Mouse (Mus musculus): ENCODE measurements around the gene Npepl1. TPM values are rescaled to one million over a fixed set of nuclear protein-coding genes. Genes with fewer than 3 reads are reported as not detected.

Gene Npepl1
- polyA plus RNA-seq, 1 experiment from 2014 or later, result 14.1 TPM

- Histone ChIP-seq H3K27ac (replicated peaks) (no peak overlapping the region), H3K4me3 (replicated peaks) (no peak overlapping the region), H3K4me1 (peaks cover 13% of the 10 kb centered on the region; the same call in 1 of the 2 replicates), H3K9ac (replicated peaks) (no peak overlapping the region), H3K9me3 (replicated peaks) (no peaks in the 10 kb centered on the region), H3K36me3 (no peaks in the 10 kb centered on the region), H3K4me2 (no peak overlapping the region), H3K27me3 (replicated peaks) (0 out of 2 replicates have a peak, but pooled peaks cover 3% of the 10 kb centered on the region)
- ATAC-seq (ENCODE audit: low FRiP score), result no peak
- 86% methylated on average over 18 of the region's 18 CpGs for WGBS
These were observed 2.8 kb downstream of the Npepl1 start for GRCm38 (mm10) chr2:174112931-174113330.

- peaks cover under 1% of the 10 kb centered on the region; the same call in 1 of the 2 replicates for H3K36me3 ChIP-seq
- no peak overlapping the region for H3K4me3 ChIP-seq (replicated peaks)
- no peak for ATAC-seq (ENCODE audit: low FRiP score)
- H3K4me1 ChIP-seq, result peaks cover 13% of the 10 kb centered on the region; the same call in 1 of the 2 replicates
- no peak overlapping the region for H3K9ac ChIP-seq (replicated peaks)
- H3K27me3 ChIP-seq (replicated peaks), result no peaks in the 10 kb centered on the region
- 88% methylated on average over 12 of the region's 12 CpGs for WGBS
- no peaks in the 10 kb centered on the region for H3K9me3 ChIP-seq (replicated peaks)
- H3K4me2 ChIP-seq, result no peak overlapping the region
- H3K27ac ChIP-seq (replicated peaks), result no peak overlapping the region
These were observed 4.2 kb downstream of the Npepl1 start for GRCm38 (mm10) chr2:174114148-174114864.

GRCm38 (mm10) chr2:174116929-174117328 is 6.8 kb downstream of the Npepl1 start:
- no peak overlapping the region for H3K27ac ChIP-seq (replicated peaks)
- no peaks in the 10 kb centered on the region for H3K27me3 ChIP-seq (replicated peaks)
- 45% methylated on average over 16 of the region's 16 CpGs for whole genome bisulfite sequencing
- H3K36me3 ChIP-seq, result peaks cover 12% of the 10 kb centered on the region; the same call in 1 of the 2 replicates
- ATAC-seq (ENCODE audit: low FRiP score), result peak; percentile 12; the same call in 1 of the 2 replicates
- H3K9me3 ChIP-seq (replicated peaks), result no peaks in the 10 kb centered on the region
- no peak overlapping the region for H3K4me2 ChIP-seq
- no peaks in the 10 kb centered on the region for H3K4me1 ChIP-seq
- no peak overlapping the region for H3K9ac ChIP-seq (replicated peaks)
- H3K4me3 ChIP-seq (replicated peaks), result no peak overlapping the region

DNA sequence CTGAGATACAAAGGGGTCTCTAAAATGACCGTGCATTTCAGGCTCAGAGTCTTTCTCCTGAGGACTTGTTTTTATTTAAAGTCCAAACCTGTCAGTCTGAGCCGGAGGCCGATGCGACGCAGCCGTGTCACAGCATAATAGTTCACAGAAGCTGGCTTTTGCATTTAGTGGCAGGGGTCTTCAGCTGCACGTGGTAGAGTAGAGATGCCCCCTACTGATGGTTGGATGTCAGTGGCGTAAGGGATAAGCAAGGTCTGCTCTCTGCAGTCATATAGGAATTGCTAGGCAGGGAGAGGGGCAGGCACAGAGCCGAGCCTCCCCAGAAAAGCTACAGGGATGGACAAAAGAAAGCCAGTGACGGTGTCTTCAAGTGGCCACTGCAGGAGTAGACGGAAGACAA is 8.0 kb downstream of the Npepl1 start:
- Histone ChIP-seq H3K9ac (replicated peaks) (no peak overlapping the region), H3K4me3 (replicated peaks) (no peak overlapping the region), H3K9me3 (replicated peaks) (no peaks in the 10 kb centered on the region), H3K4me2 (no peak overlapping the region), H3K27me3 (replicated peaks) (no peaks in the 10 kb centered on the region), H3K4me1 (no peaks in the 10 kb centered on the region), H3K27ac (replicated peaks) (no peak overlapping the region), H3K36me3 (peaks cover 15% of the 10 kb centered on the region; the same call in 1 of the 2 replicates)
- WGBS, result 36% methylated on average over 11 of the region's 11 CpGs
- peak; percentile 69; the same call in 1 of the 2 replicates for ATAC-seq (ENCODE audit: low FRiP score)

GRCm38 (mm10) chr2:174119259-174119658 is 9.1 kb downstream of the Npepl1 start:
- 92% methylated on average over 11 of the region's 11 CpGs for WGBS
- Histone ChIP-seq H3K27me3 (replicated peaks) (no peaks in the 10 kb centered on the region), H3K9ac (replicated peaks) (no peak overlapping the region), H3K36me3 (peaks cover 15% of the 10 kb centered on the region; the same call in 1 of the 2 replicates), H3K9me3 (replicated peaks) (no peaks in the 10 kb centered on the region), H3K27ac (replicated peaks) (no peak overlapping the region), H3K4me3 (replicated peaks) (no peak overlapping the region), H3K4me1 (no peaks in the 10 kb centered on the region), H3K4me2 (no peak overlapping the region)
- no peak for ATAC-seq (ENCODE audit: low FRiP score)

DNA sequence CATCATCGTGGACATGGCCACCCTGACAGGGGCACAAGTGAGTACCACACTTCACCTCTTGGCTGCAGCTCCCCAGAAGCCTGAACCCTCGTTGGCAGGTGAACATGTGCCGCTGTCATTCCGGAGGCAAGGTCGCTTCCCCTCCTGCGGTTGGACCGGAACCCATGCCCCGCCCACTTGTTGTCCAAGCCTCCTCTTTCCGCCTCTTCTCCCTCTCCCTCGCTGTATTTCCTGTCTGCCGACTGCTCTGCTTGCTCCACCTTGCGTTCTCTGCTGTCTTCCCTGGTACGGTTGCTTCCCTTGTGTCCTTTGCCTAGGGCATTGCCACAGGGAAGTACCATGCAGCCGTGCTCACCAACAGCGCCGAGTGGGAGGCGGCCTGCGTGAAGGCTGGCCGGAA is 10.5 kb downstream of the Npepl1 start:
- no peak for ATAC-seq (ENCODE audit: low FRiP score)
- 92% methylated on average over 19 of the region's 19 CpGs for WGBS

DNA sequence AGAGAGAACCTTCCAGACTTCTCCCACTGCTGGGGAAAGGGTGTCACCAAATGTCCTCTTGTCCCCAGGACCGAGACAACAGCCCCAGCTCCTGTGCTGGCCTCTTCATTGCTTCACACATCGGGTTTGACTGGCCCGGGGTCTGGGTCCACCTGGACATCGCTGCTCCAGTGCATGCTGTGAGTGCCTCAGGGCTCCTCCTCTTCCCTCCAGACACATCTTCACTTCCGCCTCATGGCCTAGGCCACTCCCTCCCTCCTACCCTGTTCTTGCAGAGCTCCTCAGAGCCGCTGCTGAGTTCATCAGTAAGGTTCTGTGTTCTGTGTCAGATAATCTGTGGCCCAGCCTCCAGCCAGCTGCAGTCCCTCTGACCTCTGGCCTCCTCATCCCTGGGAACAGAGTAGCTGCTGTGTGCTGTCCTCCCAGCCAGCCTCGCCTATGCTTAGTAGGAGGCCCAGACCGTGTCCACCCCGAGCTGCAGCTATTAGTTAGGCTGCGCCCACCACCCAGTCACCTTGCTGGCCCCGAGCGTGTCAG is 11.3 kb downstream of the Npepl1 start:
- Histone ChIP-seq H3K4me3 (replicated peaks) (no peak overlapping the region), H3K4me2 (no peak overlapping the region), H3K4me1 (peaks cover 3% of the 10 kb centered on the region), H3K27me3 (replicated peaks) (no peaks in the 10 kb centered on the region), H3K9ac (replicated peaks) (no peak overlapping the region), H3K27ac (replicated peaks) (no peak overlapping the region), H3K36me3 (peaks cover 15% of the 10 kb centered on the region; the same call in 1 of the 2 replicates), H3K9me3 (replicated peaks) (no peaks in the 10 kb centered on the region)
- WGBS, result 86% methylated on average over 12 of the region's 12 CpGs
- ATAC-seq (ENCODE audit: low FRiP score), result no peak

More for the DNA sequence above, 10.5 kb downstream of the Npepl1 start:
- Histone ChIP-seq H3K4me3 (replicated peaks) (no peak overlapping the region), H3K27me3 (replicated peaks) (no peaks in the 10 kb centered on the region), H3K9me3 (replicated peaks) (no peaks in the 10 kb centered on the region), H3K27ac (replicated peaks) (no peak overlapping the region), H3K9ac (replicated peaks) (no peak overlapping the region), H3K4me1 (no peaks in the 10 kb centered on the region), H3K4me2 (no peak overlapping the region), H3K36me3 (peaks cover 15% of the 10 kb centered on the region; the same call in 1 of the 2 replicates)

GRCm38 (mm10) chr2:174122331-174122730 is 12.2 kb downstream of the Npepl1 start:
- H3K9ac ChIP-seq (replicated peaks), result no peak overlapping the region
- no peak overlapping the region for H3K4me2 ChIP-seq
- WGBS, result 90% methylated on average over 2 of the region's 2 CpGs
- H3K4me1 ChIP-seq, result peaks cover 12% of the 10 kb centered on the region
- no peak overlapping the region for H3K4me3 ChIP-seq (replicated peaks)
- no peak for ATAC-seq (ENCODE audit: low FRiP score)
- no peaks in the 10 kb centered on the region for H3K27me3 ChIP-seq (replicated peaks)
- H3K27ac ChIP-seq (replicated peaks), result no peak overlapping the region
- H3K36me3 ChIP-seq, result peaks cover 15% of the 10 kb centered on the region; the same call in 1 of the 2 replicates
- H3K9me3 ChIP-seq (replicated peaks), result no peaks in the 10 kb centered on the region

GRCm38 (mm10) chr2:174123731-174124130 is 13.6 kb downstream of the Npepl1 start:
- H3K36me3 ChIP-seq, result peaks cover 15% of the 10 kb centered on the region; the same call in 1 of the 2 replicates

GRCm38 (mm10) chr2:174126522-174127375 is 16.6 kb downstream of the Npepl1 start:
- H3K9ac ChIP-seq (replicated peaks), result no peak overlapping the region
- no peak overlapping the region for H3K4me3 ChIP-seq (replicated peaks)
- peak; percentile 67 for ATAC-seq (ENCODE audit: low FRiP score)
- H3K9me3 ChIP-seq (replicated peaks), result no peaks in the 10 kb centered on the region
- no peaks in the 10 kb centered on the region for H3K27me3 ChIP-seq (replicated peaks)
- peaks cover 14% of the 10 kb centered on the region for H3K4me1 ChIP-seq
- 0 out of 2 replicates have a peak, but pooled peaks cover 2% of the 10 kb centered on the region for H3K36me3 ChIP-seq
- peak overlapping the region; percentile 44 for H3K4me2 ChIP-seq
- H3K27ac ChIP-seq (replicated peaks), result peak overlapping the region; percentile 7; the same call in 1 of the 2 replicates
- WGBS, result 10% methylated on average over 19 of the region's 21 CpGs

More at GRCm38 (mm10) chr2:174123731-174124130, 13.6 kb downstream of the Npepl1 start:
- no peaks in the 10 kb centered on the region for H3K9me3 ChIP-seq (replicated peaks)
- 89% methylated on average over 3 of the region's 3 CpGs for WGBS
- no peak for ATAC-seq (ENCODE audit: low FRiP score)
- no peak overlapping the region for H3K4me3 ChIP-seq (replicated peaks)
- H3K27me3 ChIP-seq (replicated peaks), result no peaks in the 10 kb centered on the region
- peaks cover 14% of the 10 kb centered on the region for H3K4me1 ChIP-seq
- no peak overlapping the region for H3K27ac ChIP-seq (replicated peaks)
- no peak overlapping the region for H3K9ac ChIP-seq (replicated peaks)
- no peak overlapping the region for H3K4me2 ChIP-seq

DNA sequence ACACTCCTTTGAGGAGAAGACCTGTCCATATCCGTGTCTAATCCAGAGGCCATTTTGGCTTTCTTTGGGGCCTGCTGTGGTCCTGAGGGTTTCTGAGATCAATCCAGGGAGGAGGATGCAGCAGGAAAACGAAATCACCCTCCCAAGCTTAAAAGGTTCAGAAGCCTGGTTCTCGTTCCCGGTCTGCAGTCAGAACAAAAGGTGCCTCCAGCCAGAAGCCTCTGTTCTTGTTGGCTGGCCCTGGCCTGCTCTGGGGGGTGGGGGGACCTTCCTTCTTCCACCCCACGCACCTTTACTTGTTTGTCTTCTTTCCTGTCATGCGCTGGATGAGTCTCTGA is 17.2 kb downstream of the Npepl1 start:
- Histone ChIP-seq H3K4me1 (peaks cover 14% of the 10 kb centered on the region), H3K4me3 (replicated peaks) (no peak overlapping the region), H3K4me2 (peak overlapping the region; percentile 44), H3K9me3 (replicated peaks) (no peaks in the 10 kb centered on the region), H3K27ac (replicated peaks) (no peak overlapping the region), H3K9ac (replicated peaks) (no peak overlapping the region), H3K36me3 (0 out of 2 replicates have a peak, but pooled peaks cover 2% of the 10 kb centered on the region), H3K27me3 (replicated peaks) (no peaks in the 10 kb centered on the region)
- 27% methylated on average over 6 of the region's 6 CpGs for WGBS
- no peak; the same call in 1 of the 2 replicates for ATAC-seq (ENCODE audit: low FRiP score)

Measured in neural tube, embryonic 15.5 days (tissue).